Mouse (Mus musculus) skeletal muscle tissue, adult 2 months (tissue): Measurements from ENCODE around the gene 1110002E22Rik.
A peak's percentile ranks its signal among the peaks of the same experiment; 100 is the strongest.

Experiments
- DNase-seq: peaks from one replicate; pipeline ENCODE4 v3.0.0-alpha.2; 2012; ENCODE audit warnings: low read depth, low spot score

Gene 1110002E22Rik

GRCm38 (mm10) chr3:138064732-138065645, at the start of gene 1110002E22Rik:
Gene 1110002E22Rik, plus strand, starts transcription at chr3:138065052.
- DNase-seq: no peak

- DNase-seq: peak; percentile 52
Observed at GRCm38 (mm10) chr3:138016810-138017209, 48.0 kb upstream of the 1110002E22Rik start.

- no peak for DNase-seq
Observed at GRCm38 (mm10) chr3:138022003-138022402, 42.8 kb upstream of the 1110002E22Rik start.

GRCm38 (mm10) chr3:138022651-138023050, 42.2 kb upstream of the 1110002E22Rik start:
- DNase-seq: no peak

GRCm38 (mm10) chr3:138026286-138026685, 38.6 kb upstream of the 1110002E22Rik start:
- peak; percentile 94 for DNase-seq

GRCm38 (mm10) chr3:138027575-138028362, 37.1 kb upstream of the 1110002E22Rik start:
- DNase-seq: no peak

- DNase-seq: peak; percentile 89
Observed at GRCm38 (mm10) chr3:138029351-138029750, 35.5 kb upstream of the 1110002E22Rik start.

GRCm38 (mm10) chr3:138030563-138030962, 34.3 kb upstream of the 1110002E22Rik start:
- DNase-seq: no peak

GRCm38 (mm10) chr3:138033986-138034385, 30.9 kb upstream of the 1110002E22Rik start:
- DNase-seq: no peak

GRCm38 (mm10) chr3:138040938-138041337, 23.9 kb upstream of the 1110002E22Rik start:
- DNase-seq: no peak

GRCm38 (mm10) chr3:138041591-138042301, 23.1 kb upstream of the 1110002E22Rik start:
- DNase-seq: no peak

- DNase-seq: no peak
Observed at GRCm38 (mm10) chr3:138043316-138043715, 21.5 kb upstream of the 1110002E22Rik start.

GRCm38 (mm10) chr3:138049555-138049954, 15.3 kb upstream of the 1110002E22Rik start:
- DNase-seq: peak; percentile 80

GRCm38 (mm10) chr3:138050772-138051171, 14.1 kb upstream of the 1110002E22Rik start:
- DNase-seq: no peak

- DNase-seq: no peak
Observed at GRCm38 (mm10) chr3:138051431-138051830, 13.4 kb upstream of the 1110002E22Rik start.

- DNase-seq: no peak
Observed at GRCm38 (mm10) chr3:138053969-138054368, 10.9 kb upstream of the 1110002E22Rik start.

GRCm38 (mm10) chr3:138056976-138057375, 7.9 kb upstream of the 1110002E22Rik start:
- DNase-seq: no peak

- DNase-seq: no peak
Observed at GRCm38 (mm10) chr3:138058226-138058625, 6.6 kb upstream of the 1110002E22Rik start.

GRCm38 (mm10) chr3:138060429-138060828, 4.4 kb upstream of the 1110002E22Rik start:
- no peak for DNase-seq

GRCm38 (mm10) chr3:138061205-138061911, 3.5 kb upstream of the 1110002E22Rik start:
- DNase-seq: no peak

GRCm38 (mm10) chr3:138062673-138063072, 2.2 kb upstream of the 1110002E22Rik start:
- DNase-seq: no peak
